Mouse (Mus musculus) thymus, postnatal 10 days (tissue): Measurements from ENCODE around the gene Fam234b.
A peak's percentile ranks its signal among the peaks of the same experiment; 100 is the strongest.

ENCODE experiments used
- DNase-seq, 2 experiments: peaks; one replicate each; pipeline ENCODE4 v3.0.0; 2021; ENCODE audit warnings: low spot score in 2 of 2

The Fam234b gene

GRCm38 (mm10) chr6:135267221-135267620 lies 69.4 kb downstream of the Fam234b start:
- DNase-seq = peak in 1 of 2 experiments; percentile 27

DNA sequence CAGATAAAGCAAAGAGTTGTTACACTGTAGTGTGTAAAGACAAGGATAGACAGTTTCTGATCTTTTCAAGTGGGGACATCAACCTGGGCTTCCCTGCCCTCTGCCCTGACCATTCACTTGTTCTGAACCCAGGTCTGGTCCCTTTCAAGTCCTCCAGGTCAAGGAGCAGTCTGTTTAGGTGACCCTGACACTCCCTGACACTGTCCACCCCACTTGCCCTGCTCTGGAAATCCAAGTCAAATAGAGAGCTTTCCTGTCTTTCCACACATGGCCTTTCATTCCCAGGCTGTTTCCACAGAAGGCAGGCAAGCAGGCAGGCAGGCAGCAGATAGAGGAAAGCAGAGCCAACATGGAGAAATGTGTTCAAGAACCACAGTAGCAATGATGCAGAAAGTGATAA lies 70.6 kb downstream of the Fam234b start:
- no peak for DNase-seq

- DNase-seq = no peak
These were observed 71.8 kb downstream of the Fam234b start for GRCm38 (mm10) chr6:135269626-135270025.

DNA sequence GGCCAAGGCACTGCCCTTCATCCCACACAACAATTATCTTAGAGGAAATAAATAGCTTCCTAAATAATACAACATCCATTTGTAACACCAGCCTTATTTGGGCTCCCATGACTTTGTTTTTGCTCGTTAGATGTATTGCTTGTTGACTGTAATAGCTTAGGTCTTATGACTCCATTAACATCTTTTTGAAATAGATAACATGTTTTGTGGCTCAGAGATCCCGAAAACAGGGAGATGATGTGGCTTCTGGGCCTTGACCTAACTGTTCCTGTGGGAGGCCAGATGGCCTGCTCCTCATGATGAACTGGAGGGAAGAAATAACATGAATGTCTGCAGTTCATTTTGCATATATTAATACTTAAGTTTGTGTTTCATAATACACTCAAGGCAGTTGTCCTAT lies 74.0 kb downstream of the Fam234b start:
- DNase-seq = no peak

DNA sequence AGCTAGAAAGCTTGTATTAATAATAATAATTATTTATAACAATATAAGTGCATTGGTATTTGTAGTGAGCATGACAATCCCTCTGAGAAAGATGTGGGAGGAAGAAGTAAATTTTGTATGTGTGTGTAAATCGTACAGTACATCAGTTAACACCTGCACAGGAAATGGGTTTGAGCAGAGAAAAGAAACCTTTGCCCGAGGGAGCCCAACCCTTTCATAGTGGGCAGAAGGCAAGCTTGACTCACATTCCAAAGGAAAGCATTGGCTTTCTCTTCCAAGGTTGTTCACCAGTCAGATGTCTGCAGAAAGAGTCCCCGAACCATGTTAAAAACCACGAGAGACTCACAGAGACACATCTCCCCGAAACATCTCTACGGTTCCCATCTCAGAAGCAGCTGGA lies 75.3 kb downstream of the Fam234b start:
- DNase-seq = peak in 1 of 2 experiments; percentile 36

GRCm38 (mm10) chr6:135275231-135275630 lies 77.5 kb downstream of the Fam234b start:
- no peak for DNase-seq

DNA sequence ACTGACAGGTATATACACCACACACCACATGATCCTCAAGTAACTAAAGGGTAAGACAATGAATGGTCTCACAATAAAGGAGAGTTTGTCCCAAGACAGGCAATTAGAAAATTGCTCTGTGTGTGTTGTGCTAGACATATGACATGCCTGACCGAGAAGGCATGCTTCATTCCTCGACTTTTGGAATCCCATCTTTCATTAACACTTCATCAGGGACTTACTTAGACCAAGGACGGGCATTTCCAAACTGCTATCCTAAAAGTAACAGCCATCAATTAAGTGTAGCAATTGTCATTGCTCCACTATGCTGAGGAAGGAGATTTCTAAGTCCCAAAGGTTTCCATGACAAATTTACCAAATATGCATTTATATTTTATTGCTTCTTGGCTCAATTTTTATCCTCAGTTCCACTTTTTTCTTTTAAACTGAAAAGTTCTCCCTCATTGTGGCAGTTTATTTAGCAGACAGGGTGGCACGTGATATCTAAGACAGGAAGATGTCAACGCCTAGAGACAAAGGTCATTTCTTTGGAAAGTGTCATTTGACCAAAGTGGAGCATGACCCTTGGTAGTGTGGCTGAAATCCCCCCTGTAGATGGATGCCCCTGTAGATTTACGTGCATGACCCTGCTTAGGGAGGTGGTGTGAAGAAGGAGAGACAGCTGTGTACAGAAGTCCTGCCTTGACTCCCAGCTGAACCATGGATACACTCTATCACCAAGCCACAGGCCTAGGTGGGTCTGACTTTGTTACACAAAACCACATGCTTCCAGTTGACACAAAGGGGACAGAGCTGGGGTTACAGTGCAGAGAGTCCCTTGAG lies 78.9 kb downstream of the Fam234b start:
- no peak for DNase-seq

DNA sequence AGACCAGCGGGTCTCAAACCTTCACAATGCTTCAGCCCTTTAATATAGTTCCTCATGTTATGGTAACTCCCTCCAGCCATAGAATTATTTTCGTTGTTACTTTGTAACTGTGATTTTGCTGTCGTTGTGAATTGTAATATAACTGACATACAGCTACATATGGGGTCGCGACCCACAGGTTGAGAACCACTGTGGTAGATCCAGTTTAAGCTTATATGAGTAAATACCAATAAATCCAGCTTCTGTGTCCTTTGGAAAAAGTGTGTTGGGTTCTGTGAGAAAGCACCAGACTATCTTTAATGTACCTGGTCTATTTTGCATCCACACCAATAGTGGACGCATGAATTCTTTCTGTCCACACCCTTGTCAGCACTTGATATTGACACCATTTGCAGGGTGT lies 80.5 kb downstream of the Fam234b start:
- DNase-seq = no peak

DNA sequence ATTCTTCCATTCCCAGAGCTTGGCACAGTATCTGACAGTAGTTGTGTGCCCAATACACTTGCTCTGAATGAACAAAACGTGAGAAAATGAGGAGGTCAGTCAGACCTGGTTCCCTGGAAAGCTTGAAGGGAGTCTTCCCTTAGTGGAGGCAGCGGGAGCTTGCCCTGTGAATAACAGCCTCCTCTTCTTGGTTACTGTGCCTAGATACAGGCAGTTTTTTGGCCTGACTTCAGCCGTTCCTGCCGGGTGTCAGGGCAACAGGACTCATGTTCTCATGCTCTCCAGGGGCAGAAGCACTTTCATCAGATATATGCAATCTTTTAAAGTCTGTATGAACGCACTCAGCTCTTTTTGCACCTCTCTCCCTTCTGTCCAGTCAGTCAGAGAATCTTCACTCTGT lies 81.5 kb downstream of the Fam234b start:
- no peak for DNase-seq

DNA sequence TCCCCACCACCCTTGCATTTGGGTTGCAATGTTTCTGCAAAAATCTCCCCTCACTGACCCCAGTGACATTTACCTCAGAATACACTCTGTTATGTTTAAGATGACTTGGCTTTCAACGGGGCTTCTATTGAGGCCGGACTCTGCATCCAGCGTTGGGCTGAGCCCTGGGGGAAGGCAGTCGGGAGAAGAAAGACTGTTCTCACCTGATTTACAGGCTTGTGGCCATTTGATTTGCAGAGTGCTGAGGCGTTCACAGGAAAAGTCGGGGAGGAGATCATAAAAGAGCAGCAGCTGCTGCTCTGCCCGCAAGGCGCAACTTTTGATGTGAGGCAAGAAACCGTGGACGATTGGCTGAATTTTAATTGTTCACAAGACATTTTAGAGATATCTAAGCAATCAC lies 82.1 kb downstream of the Fam234b start:
- DNase-seq = no peak

GRCm38 (mm10) chr6:135292391-135292790 lies 94.6 kb downstream of the Fam234b start:
- no peak for DNase-seq

- DNase-seq = no peak
These were observed 96.4 kb downstream of the Fam234b start for GRCm38 (mm10) chr6:135294150-135294549.
